Mouse (Mus musculus) liver, embryonic 14.5 days (tissue): ENCODE measurements at regions not wholly inside any gene's neighbourhood (a gene's known extent, or its start where the extent isn't known, plus 50 kb on each side); places are given as distances from the start of the nearest gene placed in this dataset.

ENCODE experiments used
- ATAC-seq: fragments of 200-750 bp; cut with Nextera tagmentation; 2 replicates; pipeline ENCODE4 v1.8.0; 2017; ENCODE audit warnings: moderate number of reproducible peaks, mild to moderate bottlenecking, moderate library complexity; ENCODE audit not compliant: insufficient read depth
- DNase-seq, 3 experiments: peaks; one replicate each; pipeline ENCODE4 v3.0.0-alpha.2; 2012 to 2013; ENCODE audit warnings: low read depth in 3 of 3, low spot score in 3 of 3
- H3K27ac ChIP-seq: fragments of 300-500 bp; sonication (generic); 2 replicates; pipeline ENCODE4 v1.5.1; 2014; ENCODE audit warnings: moderate library complexity, mild to moderate bottlenecking, control low read depth, inconsistent platforms
- H3K27me3 ChIP-seq: fragments of 300-500 bp; sonication (generic); 2 replicates; pipeline ENCODE4 v1.6.1; 2014; ENCODE audit warnings: mild to moderate bottlenecking, low read length, moderate library complexity; ENCODE audit not compliant: control insufficient read depth, insufficient read depth
- H3K36me3 ChIP-seq: fragments of 300-500 bp; sonication (generic); replicated peaks from 2 replicates; pipeline ENCODE4 v1.6.1; 2014; ENCODE audit warnings: low read depth; ENCODE audit not compliant: control insufficient read depth, insufficient read depth
- H3K4me1 ChIP-seq, 2 experiments: fragments of 200-500 bp in 1 of 2; fragments of 300-500 bp in 1 of 2; sonication (generic) in 1 of 2; replicated peaks; 2 replicates each; pipeline ENCODE4 v1.6.1; 2012 to 2014; ENCODE audit warnings: antibody characterized with exemption in 1 of 2, inconsistent platforms in 1 of 2, low read length in 1 of 2; ENCODE audit not compliant: control insufficient read depth in 2 of 2, insufficient read depth in 2 of 2
- H3K4me2 ChIP-seq: fragments of 300-500 bp; sonication (generic); 2 replicates; pipeline ENCODE4 v1.6.1; 2014; ENCODE audit warnings: low read depth, mild to moderate bottlenecking, control low read depth, moderate library complexity
- H3K4me3 ChIP-seq, 2 experiments: fragments of 200-500 bp in 1 of 2; fragments of 300-500 bp in 1 of 2; sonication (generic) in 1 of 2; 2 replicates each; pipeline ENCODE4 v1.5.1; 2012 to 2014; ENCODE audit warnings: low read depth in 2 of 2, low read length in 2 of 2, mild to moderate bottlenecking in 2 of 2, control low read depth in 1 of 2, inconsistent platforms in 1 of 2, moderate library complexity in 1 of 2; ENCODE audit not compliant: insufficient read depth in 1 of 2
- H3K9ac ChIP-seq: fragments of 300-500 bp; sonication (generic); replicated peaks from 2 replicates; pipeline ENCODE4 v1.6.1; 2014; ENCODE audit warnings: mild to moderate bottlenecking, control low read depth, moderate library complexity
- H3K9me3 ChIP-seq: fragments of 300-500 bp; sonication (generic); 2 replicates; pipeline ENCODE4 v1.6.1; 2016; ENCODE audit warnings: low read length, mixed read lengths; ENCODE audit not compliant: control insufficient read depth
- CTCF ChIP-seq: IDR thresholded peaks from 2 replicates; pipeline ENCODE4 v1.5.1; 2016; ENCODE audit warnings: antibody characterized with exemption, low read depth, control low read depth
- EP300 ChIP-seq: IDR thresholded peaks from 2 replicates; pipeline ENCODE4 v1.6.1; 2016; ENCODE audit warnings: antibody characterized with exemption, low read depth
- WGBS: fragments of 180-500 bp; shearing (Covaris S2); extraction: QIAGEN DNeasy Blood & Tissue Kit; methylation state at CpG from one replicate; pipeline ENCODE4 v1.1.7; 2014; ENCODE audit not compliant: insufficient replicate concordance; 5-methylcytosine and 5-hydroxymethylcytosine counted together

DNA sequence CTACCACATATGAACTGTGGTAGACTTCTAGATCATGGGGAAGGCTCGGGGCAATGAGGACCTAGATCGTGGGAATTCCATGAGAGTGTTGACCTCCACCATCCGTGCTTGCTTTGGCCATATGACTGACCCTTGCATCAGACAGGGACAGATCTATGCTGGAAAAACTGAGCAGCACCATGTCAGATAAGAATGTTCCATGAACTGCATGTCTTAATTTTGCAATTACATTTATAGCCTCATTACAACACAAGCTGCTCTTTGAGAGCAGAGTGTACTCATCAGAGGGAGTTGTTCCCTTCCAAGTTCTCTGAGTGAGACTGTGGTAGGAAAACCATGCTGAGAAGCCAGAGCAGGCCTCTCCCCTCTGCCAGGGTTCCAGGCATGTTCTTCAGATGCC, 166.4 kb upstream of the Ttc29 start:
- Histone ChIP-seq H3K9ac (no peak overlapping the region), H3K36me3 (no peaks in the 10 kb centered on the region), H3K4me1 (no peaks in the 10 kb centered on the region), H3K27me3 (no peaks in the 10 kb centered on the region), H3K9me3 (no peaks in the 10 kb centered on the region), H3K4me3 (no peak overlapping the region), H3K27ac (no peak overlapping the region), H3K4me2 (no peak overlapping the region)
- TF ChIP-seq CTCF: no peak
- TF ChIP-seq EP300: no peak
- DNase-seq (no peak), ATAC-seq (no peak)
- WGBS: 45% methylated on average over 3 of the region's 3 CpGs

DNA sequence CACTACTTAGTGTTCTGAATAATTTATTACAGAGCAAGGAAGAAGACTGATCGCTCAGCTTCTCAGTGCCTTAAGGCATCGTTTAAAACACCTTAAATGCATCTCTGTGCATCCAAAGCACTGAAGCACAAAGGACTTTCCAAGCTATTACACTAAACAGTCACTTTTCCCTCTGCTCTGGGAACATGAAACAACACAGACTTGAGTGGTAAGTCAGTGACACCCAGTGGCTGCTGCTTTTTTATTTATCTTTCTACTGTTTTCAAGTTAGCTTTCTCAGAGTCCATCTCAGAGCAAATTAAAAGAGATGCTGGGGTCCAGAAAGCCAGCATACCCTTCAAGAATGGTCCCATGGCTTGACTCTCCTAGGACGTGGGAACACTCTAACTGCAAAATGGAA, 162.3 kb upstream of the Ttc29 start:
- Histone ChIP-seq H3K27ac (no peak overlapping the region), H3K4me2 (no peak overlapping the region), H3K4me1 (no peaks in the 10 kb centered on the region), H3K9me3 (no peaks in the 10 kb centered on the region), H3K27me3 (no peaks in the 10 kb centered on the region), H3K9ac (no peak overlapping the region), H3K4me3 (no peak overlapping the region), H3K36me3 (no peaks in the 10 kb centered on the region)
- no peak for TF ChIP-seq EP300
- TF ChIP-seq CTCF: no peak
- no peak for ATAC-seq
- WGBS: 45% methylated on average over 3 of the region's 3 CpGs
- no peak for DNase-seq

DNA sequence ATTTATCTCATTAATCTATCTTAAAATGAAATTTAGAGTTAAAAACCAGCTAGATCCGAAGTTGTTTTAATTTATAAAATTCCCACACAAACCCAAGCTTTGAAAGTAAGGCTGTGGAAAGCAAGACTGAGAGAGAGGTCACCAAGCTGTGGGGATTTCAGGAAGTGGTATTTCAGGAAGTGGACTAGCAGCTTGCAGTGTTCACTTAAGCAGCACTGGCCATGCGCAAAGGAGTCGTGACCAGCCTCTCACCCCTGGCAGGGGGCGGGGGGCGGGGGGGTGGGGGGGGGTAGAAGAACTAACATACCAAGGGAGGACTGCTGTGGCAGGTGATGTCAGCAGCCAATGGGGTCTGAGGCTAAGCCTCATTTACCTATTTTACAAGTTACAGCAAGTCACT, 158.7 kb upstream of the Ttc29 start:
- Histone ChIP-seq H3K9me3 (no peaks in the 10 kb centered on the region), H3K4me3 (no peak overlapping the region), H3K4me1 (no peaks in the 10 kb centered on the region), H3K4me2 (no peak overlapping the region), H3K27me3 (no peaks in the 10 kb centered on the region), H3K9ac (no peak overlapping the region), H3K36me3 (no peaks in the 10 kb centered on the region), H3K27ac (no peak overlapping the region)
- ATAC-seq: no peak
- DNase-seq: no peak
- WGBS: 11% methylated on average over 5 of the region's 5 CpGs
- TF ChIP-seq EP300 (no peak), CTCF (no peak)

GRCm38 (mm10) chr8:78054920-78055319, 158.2 kb upstream of the Ttc29 start:
- ATAC-seq (no peak), DNase-seq (no peak)
- no peak overlapping the region for H3K4me2 ChIP-seq
- H3K9ac ChIP-seq: no peak overlapping the region
- TF ChIP-seq EP300 (no peak), CTCF (no peak)
- 28% methylated on average over 8 of the region's 8 CpGs for WGBS
- H3K27ac ChIP-seq: no peak overlapping the region
- H3K4me1 ChIP-seq: no peaks in the 10 kb centered on the region
- no peaks in the 10 kb centered on the region for H3K27me3 ChIP-seq
- no peak overlapping the region for H3K4me3 ChIP-seq
- no peaks in the 10 kb centered on the region for H3K36me3 ChIP-seq
- H3K9me3 ChIP-seq: no peaks in the 10 kb centered on the region

GRCm38 (mm10) chr8:78055531-78055930, 157.6 kb upstream of the Ttc29 start:
- ATAC-seq (no peak), DNase-seq (no peak)
- TF ChIP-seq EP300 (no peak), CTCF (no peak)
- Histone ChIP-seq H3K27me3 (no peaks in the 10 kb centered on the region), H3K9ac (no peak overlapping the region), H3K36me3 (no peaks in the 10 kb centered on the region), H3K4me2 (no peak overlapping the region), H3K9me3 (no peaks in the 10 kb centered on the region), H3K4me3 (no peak overlapping the region), H3K27ac (no peak overlapping the region), H3K4me1 (no peaks in the 10 kb centered on the region)
- WGBS: 54% methylated on average over 3 of the region's 3 CpGs

DNA sequence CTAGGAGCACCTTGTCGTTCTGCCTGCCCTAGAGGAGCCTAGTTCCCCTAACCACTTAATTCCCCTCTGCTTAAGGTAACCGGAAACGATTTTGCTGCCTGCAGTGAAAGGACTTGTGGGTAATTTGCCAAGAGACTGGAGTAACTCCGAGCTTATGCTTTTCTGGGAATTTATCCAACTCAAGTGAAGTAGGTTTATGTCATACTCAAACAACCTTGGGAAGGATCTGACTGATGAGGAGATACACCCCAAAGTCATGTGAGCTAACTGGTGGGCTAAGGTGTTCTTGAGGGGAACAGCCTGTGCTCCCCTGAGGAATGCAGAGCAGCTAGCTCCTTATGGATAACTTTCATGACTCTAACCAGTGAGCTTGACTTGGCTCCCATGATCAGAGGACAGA, 155.7 kb upstream of the Ttc29 start:
- DNase-seq: no peak
- Histone ChIP-seq H3K4me1 (no peaks in the 10 kb centered on the region), H3K27me3 (no peaks in the 10 kb centered on the region), H3K4me3 (no peak overlapping the region), H3K9me3 (no peaks in the 10 kb centered on the region), H3K27ac (no peak overlapping the region), H3K36me3 (no peaks in the 10 kb centered on the region), H3K9ac (no peak overlapping the region), H3K4me2 (no peak overlapping the region)
- TF ChIP-seq EP300 (no peak), CTCF (no peak)
- ATAC-seq: no peak
- WGBS: 52% methylated on average over 4 of the region's 4 CpGs
